In the genomic region with DNA sequence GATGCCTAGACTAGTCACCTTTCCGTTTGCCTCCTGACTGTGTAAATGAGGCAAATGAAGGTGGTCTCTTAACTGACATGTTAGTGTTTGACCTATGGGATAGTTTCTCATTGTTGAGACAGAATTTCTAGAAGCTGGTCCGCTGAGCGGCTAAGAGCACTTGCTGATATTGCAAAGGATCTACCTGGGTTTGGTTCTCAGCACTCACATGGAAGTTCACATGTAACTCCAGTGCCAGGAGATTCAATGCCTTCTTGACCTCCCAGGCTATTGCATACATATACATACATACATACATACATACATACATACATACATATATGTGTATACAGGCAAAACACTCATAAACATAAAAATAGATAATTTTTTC, we compare ENCODE assay signal across 8 mouse cellular contexts. TPM values are rescaled to one million over a fixed set of nuclear protein-coding genes. Genes with fewer than 3 reads are reported as not detected.
DNase-seq lines count a peak whose midpoint lies in the region; ATAC-seq and TF ChIP-seq lines count a peak whose summit lies in the region.

No protein-coding gene starts in this region.

- no peak for DNase-seq in kidney, adult 8-10 months
- no peak for DNase-seq in intestine, embryonic 14.5 days (ENCODE audit: low spot score)
- DNase-seq in midbrain, postnatal 0 days (ENCODE audit: low spot score), result peak; percentile 36
- no peak for DNase-seq in frontal cortex, postnatal 25 days (ENCODE audit: low spot score in 2 of 2)
- no peak for DNase-seq in urinary bladder, adult 18-20 months (ENCODE audit: low spot score in 2 of 2)
- no peak for DNase-seq in cerebellum, adult 8-10 months

- H3K9ac ChIP-seq in kidney, embryonic 15.5 days, result no peak overlapping the region
- H3K9ac ChIP-seq in embryonic facial prominence, embryonic 12.5 days, result 0 out of 2 replicates have a peak overlapping the region, but pooled peaks have one; percentile 12
- H3K9ac ChIP-seq in intestine, embryonic 14.5 days (ENCODE audit: low read length), result peak overlapping the region; percentile 1
- H3K9ac ChIP-seq in midbrain, postnatal 0 days (replicated peaks; ENCODE audit: low read length, poor library complexity, severe bottlenecking), result peak overlapping the region; percentile 56

- H3K27me3 ChIP-seq in kidney, embryonic 15.5 days, result no peaks in the 10 kb centered on the region
- no peaks in the 10 kb centered on the region for H3K27me3 ChIP-seq in embryonic facial prominence, embryonic 12.5 days
- no peaks in the 10 kb centered on the region for H3K27me3 ChIP-seq in intestine, embryonic 14.5 days (replicated peaks; ENCODE audit: control insufficient read depth, insufficient read depth, low read length)
- no peaks in the 10 kb centered on the region for H3K27me3 ChIP-seq in midbrain, postnatal 0 days (ENCODE audit: insufficient read depth, low read length)

- 20% methylated on average over 3 of the region's 3 CpGs for WGBS in kidney, embryonic 15.5 days
- 15% methylated on average over 3 of the region's 3 CpGs for whole genome bisulfite sequencing in embryonic facial prominence, embryonic 12.5 days
- 18% methylated on average over 3 of the region's 3 CpGs for WGBS in intestine, embryonic 14.5 days
- WGBS in midbrain, postnatal 0 days, result 18% methylated on average over 3 of the region's 3 CpGs

- H3K4me3 ChIP-seq in kidney, embryonic 15.5 days (replicated peaks), result peak overlapping the region; percentile 64
- peak overlapping the region; percentile 71 for H3K4me3 ChIP-seq in embryonic facial prominence, embryonic 12.5 days
- peak overlapping the region; percentile 24 for H3K4me3 ChIP-seq in intestine, embryonic 14.5 days (ENCODE audit: low read depth, low read length)
- H3K4me3 ChIP-seq in midbrain, postnatal 0 days (ENCODE audit: low read depth, low read length), result peak overlapping the region; percentile 91

- TF ChIP-seq CTCF in midbrain, postnatal 0 days (IDR thresholded peaks at IDR 0.05), result no peak

- H3K27ac ChIP-seq in kidney, embryonic 15.5 days, result peak overlapping the region; percentile 98
- peak overlapping the region; percentile 97 for H3K27ac ChIP-seq in embryonic facial prominence, embryonic 12.5 days
- H3K27ac ChIP-seq in intestine, embryonic 14.5 days (ENCODE audit: low read depth), result peak overlapping the region; percentile 95
- H3K27ac ChIP-seq in midbrain, postnatal 0 days (ENCODE audit: low read depth, low read length), result peak overlapping the region; percentile 99

- peaks cover 22% of the 10 kb centered on the region for H3K4me1 ChIP-seq in kidney, embryonic 15.5 days
- H3K4me1 ChIP-seq in embryonic facial prominence, embryonic 12.5 days, result peaks cover 12% of the 10 kb centered on the region; the same call in 1 of the 2 replicates
- H3K4me1 ChIP-seq in intestine, embryonic 14.5 days (replicated peaks; ENCODE audit: control insufficient read depth, insufficient read depth, low read length), result peaks cover 8% of the 10 kb centered on the region
- 0 out of 2 replicates have a peak, but pooled peaks cover 4% of the 10 kb centered on the region for H3K4me1 ChIP-seq in midbrain, postnatal 0 days (ENCODE audit: insufficient read depth, low read length)

- H3K36me3 ChIP-seq in kidney, embryonic 15.5 days, result peaks cover 34% of the 10 kb centered on the region
- peaks cover 26% of the 10 kb centered on the region for H3K36me3 ChIP-seq in embryonic facial prominence, embryonic 12.5 days
- H3K36me3 ChIP-seq in intestine, embryonic 14.5 days (ENCODE audit: control insufficient read depth, insufficient read depth, low read length), result peaks cover 19% of the 10 kb centered on the region
- peaks cover 19% of the 10 kb centered on the region for H3K36me3 ChIP-seq in midbrain, postnatal 0 days (ENCODE audit: insufficient read depth, low read length)

- H3K4me2 ChIP-seq in kidney, embryonic 15.5 days, result peak overlapping the region; percentile 88
- H3K4me2 ChIP-seq in embryonic facial prominence, embryonic 12.5 days (replicated peaks), result peak overlapping the region; percentile 43
- H3K4me2 ChIP-seq in intestine, embryonic 14.5 days (ENCODE audit: low read length), result peak overlapping the region; percentile 40
- H3K4me2 ChIP-seq in midbrain, postnatal 0 days (ENCODE audit: low read depth, low read length, poor library complexity, severe bottlenecking), result peak overlapping the region; percentile 43

- no peaks in the 10 kb centered on the region for H3K9me3 ChIP-seq in kidney, embryonic 15.5 days (replicated peaks)
- H3K9me3 ChIP-seq in embryonic facial prominence, embryonic 12.5 days, result no peaks in the 10 kb centered on the region
- no peaks in the 10 kb centered on the region for H3K9me3 ChIP-seq in intestine, embryonic 14.5 days (ENCODE audit: control insufficient read depth, low read length)
- H3K9me3 ChIP-seq in midbrain, postnatal 0 days (ENCODE audit: low read length), result no peaks in the 10 kb centered on the region

- no peak for ATAC-seq in kidney, embryonic 15.5 days (replicated peaks; ENCODE audit: low FRiP score)
- ATAC-seq in embryonic facial prominence, embryonic 12.5 days (ENCODE audit: insufficient number of reproducible peaks, insufficient read depth, low FRiP score, low TSS enrichment), result no peak
- ATAC-seq in intestine, embryonic 14.5 days (replicated peaks; ENCODE audit: low FRiP score, low TSS enrichment, low read depth), result no peak
- no peak for ATAC-seq in midbrain, postnatal 0 days (ENCODE audit: low FRiP score)

RNA-seq across cellular contexts. Expression of gene Poldip3, which starts 0.9 kb away (rescaled TPM):
- polyA plus RNA-seq in kidney, embryonic 15.5 days (2015; fragmentation: Nextera tagmentation; extraction: Ambion mirVana), result 144 and 148 TPM in 2 replicates
- 169 and 172 TPM in 2 replicates for polyA plus RNA-seq in embryonic facial prominence, embryonic 12.5 days (2016; fragmentation: Nextera tagmentation; extraction: Ambion mirVana)
- 145 and 150 TPM in 2 replicates for polyA plus RNA-seq in intestine, embryonic 14.5 days (2014; fragmentation: Nextera tagmentation; extraction: Ambion mirVana)
- total RNA-seq in midbrain, postnatal 0 days (2014; rRNA removed), result 93.3 and 114 TPM in 2 replicates
- polyA plus RNA-seq in midbrain, postnatal 0 days (2015; fragmentation: Nextera tagmentation; extraction: Ambion mirVana), result 108 and 110 TPM in 2 replicates

RNA-seq across cellular contexts. Expression of gene Cyb5r3, which starts 22.3 kb away (rescaled TPM):
- 150 and 166 TPM in 2 replicates for polyA plus RNA-seq in kidney, embryonic 15.5 days (2015; fragmentation: Nextera tagmentation; extraction: Ambion mirVana)
- 107 and 111 TPM in 2 replicates for polyA plus RNA-seq in embryonic facial prominence, embryonic 12.5 days (2016; fragmentation: Nextera tagmentation; extraction: Ambion mirVana)
- polyA plus RNA-seq in intestine, embryonic 14.5 days (2014; fragmentation: Nextera tagmentation; extraction: Ambion mirVana), result 159 and 168 TPM in 2 replicates
- total RNA-seq in midbrain, postnatal 0 days (2014; rRNA removed), result 76.8 and 86.5 TPM in 2 replicates
- 127 and 146 TPM in 2 replicates for polyA plus RNA-seq in midbrain, postnatal 0 days (2015; fragmentation: Nextera tagmentation; extraction: Ambion mirVana)

RNA-seq across cellular contexts. Expression of gene Rrp7a, which starts 27.5 kb away (rescaled TPM):
- polyA plus RNA-seq in kidney, embryonic 15.5 days (2015; fragmentation: Nextera tagmentation; extraction: Ambion mirVana), result 61.4 and 74.3 TPM in 2 replicates
- polyA plus RNA-seq in embryonic facial prominence, embryonic 12.5 days (2016; fragmentation: Nextera tagmentation; extraction: Ambion mirVana), result 52.3 and 59.3 TPM in 2 replicates
- 60.7 and 66.4 TPM in 2 replicates for polyA plus RNA-seq in intestine, embryonic 14.5 days (2014; fragmentation: Nextera tagmentation; extraction: Ambion mirVana)
- 171 and 228 TPM in 2 replicates for total RNA-seq in midbrain, postnatal 0 days (2014; rRNA removed)
- polyA plus RNA-seq in midbrain, postnatal 0 days (2015; fragmentation: Nextera tagmentation; extraction: Ambion mirVana), result 92.7 and 95.2 TPM in 2 replicates

Comparison
In these comparisons a context has a peak if more than half of its experiments do, and no peak if none do; other contexts are left out.
1. H3K4me3 ChIP-seq: peak in every context shown above with its lines; median percentile 91 in midbrain, postnatal 0 days; 71 in embryonic facial prominence, embryonic 12.5 days; 64 in kidney, embryonic 15.5 days; 24 in intestine, embryonic 14.5 days.